Mouse (Mus musculus): ENCODE measurements around the gene Camkmt. TPM values are rescaled to one million over a fixed set of nuclear protein-coding genes. Genes with fewer than 3 reads are reported as not detected.

The Camkmt gene
- polyA plus RNA-seq, 1 experiment from 2014 or later = 13.1 TPM

GRCm38 (mm10) chr17:85271466-85272175 lies 181.3 kb downstream of the Camkmt start:
- no peak overlapping the region for H3K4me3 ChIP-seq (ENCODE audit: low read length)
- 85% methylated on average over 20 of the region's 20 CpGs for WGBS
- no peaks in the 10 kb centered on the region for H3K9me3 ChIP-seq (ENCODE audit: control insufficient read depth, low read length)
- no peaks in the 10 kb centered on the region for H3K27me3 ChIP-seq (ENCODE audit: control insufficient read depth, insufficient read depth, low read length)
- H3K4me2 ChIP-seq (replicated peaks; ENCODE audit: low read depth, low read length) = no peak overlapping the region
- ATAC-seq (ENCODE audit: low FRiP score, low TSS enrichment) = no peak
- no peaks in the 10 kb centered on the region for H3K36me3 ChIP-seq (ENCODE audit: control insufficient read depth, insufficient read depth, low read length)
- H3K9ac ChIP-seq (ENCODE audit: low read depth, low read length) = no peak overlapping the region
- H3K27ac ChIP-seq (ENCODE audit: low read depth, low read length) = no peak overlapping the region
- H3K4me1 ChIP-seq (ENCODE audit: control insufficient read depth, insufficient read depth, low read length) = no peaks in the 10 kb centered on the region

GRCm38 (mm10) chr17:85279720-85280119 lies 189.4 kb downstream of the Camkmt start:
- no peak overlapping the region for H3K9ac ChIP-seq (ENCODE audit: low read depth, low read length)
- no peak overlapping the region for H3K4me2 ChIP-seq (replicated peaks; ENCODE audit: low read depth, low read length)
- H3K27ac ChIP-seq (ENCODE audit: low read depth, low read length) = no peak overlapping the region
- no peak for ATAC-seq (ENCODE audit: low FRiP score, low TSS enrichment)
- H3K4me1 ChIP-seq (ENCODE audit: control insufficient read depth, insufficient read depth, low read length) = no peaks in the 10 kb centered on the region
- H3K27me3 ChIP-seq (ENCODE audit: control insufficient read depth, insufficient read depth, low read length) = no peaks in the 10 kb centered on the region
- H3K9me3 ChIP-seq (ENCODE audit: control insufficient read depth, low read length) = no peaks in the 10 kb centered on the region
- H3K4me3 ChIP-seq (ENCODE audit: low read length) = no peak overlapping the region
- H3K36me3 ChIP-seq (ENCODE audit: control insufficient read depth, insufficient read depth, low read length) = no peaks in the 10 kb centered on the region
- WGBS = 69% methylated on average over 7 of the region's 7 CpGs

GRCm38 (mm10) chr17:85282447-85282846 lies 192.1 kb downstream of the Camkmt start:
- H3K4me1 ChIP-seq (ENCODE audit: control insufficient read depth, insufficient read depth, low read length) = no peaks in the 10 kb centered on the region
- no peak overlapping the region for H3K4me2 ChIP-seq (replicated peaks; ENCODE audit: low read depth, low read length)
- H3K27ac ChIP-seq (ENCODE audit: low read depth, low read length) = no peak overlapping the region
- no peaks in the 10 kb centered on the region for H3K36me3 ChIP-seq (ENCODE audit: control insufficient read depth, insufficient read depth, low read length)
- no peak overlapping the region for H3K4me3 ChIP-seq (ENCODE audit: low read length)
- H3K27me3 ChIP-seq (ENCODE audit: control insufficient read depth, insufficient read depth, low read length) = no peaks in the 10 kb centered on the region
- no peak for ATAC-seq (ENCODE audit: low FRiP score, low TSS enrichment)
- H3K9ac ChIP-seq (ENCODE audit: low read depth, low read length) = no peak overlapping the region
- 67% methylated on average over 5 of the region's 5 CpGs for WGBS
- H3K9me3 ChIP-seq (ENCODE audit: control insufficient read depth, low read length) = no peaks in the 10 kb centered on the region

GRCm38 (mm10) chr17:85291154-85291553 lies 200.8 kb downstream of the Camkmt start:
- no peak for ATAC-seq (ENCODE audit: low FRiP score, low TSS enrichment)
- Histone ChIP-seq H3K9me3 (ENCODE audit: control insufficient read depth, low read length) (peaks cover 3% of the 10 kb centered on the region; the same call in 1 of the 2 replicates), H3K9ac (ENCODE audit: low read depth, low read length) (no peak overlapping the region), H3K36me3 (ENCODE audit: control insufficient read depth, insufficient read depth, low read length) (no peaks in the 10 kb centered on the region), H3K4me2 (replicated peaks; ENCODE audit: low read depth, low read length) (no peak overlapping the region), H3K4me1 (ENCODE audit: control insufficient read depth, insufficient read depth, low read length) (no peaks in the 10 kb centered on the region), H3K27me3 (ENCODE audit: control insufficient read depth, insufficient read depth, low read length) (no peaks in the 10 kb centered on the region), H3K4me3 (ENCODE audit: low read length) (no peak overlapping the region), H3K27ac (ENCODE audit: low read depth, low read length) (no peak overlapping the region)
- 94% methylated on average over 4 of the region's 4 CpGs for WGBS

- H3K27me3 ChIP-seq (ENCODE audit: control insufficient read depth, insufficient read depth, low read length) = no peaks in the 10 kb centered on the region
- H3K36me3 ChIP-seq (ENCODE audit: control insufficient read depth, insufficient read depth, low read length) = no peaks in the 10 kb centered on the region
- H3K9ac ChIP-seq (ENCODE audit: low read depth, low read length) = no peak overlapping the region
- no peak for ATAC-seq (ENCODE audit: low FRiP score, low TSS enrichment)
- no peaks in the 10 kb centered on the region for H3K4me1 ChIP-seq (ENCODE audit: control insufficient read depth, insufficient read depth, low read length)
- 98% methylated on average over 5 of the region's 5 CpGs for WGBS
- no peak overlapping the region for H3K27ac ChIP-seq (ENCODE audit: low read depth, low read length)
- H3K4me3 ChIP-seq (ENCODE audit: low read length) = no peak overlapping the region
- no peak overlapping the region for H3K4me2 ChIP-seq (replicated peaks; ENCODE audit: low read depth, low read length)
- peaks cover 3% of the 10 kb centered on the region; the same call in 1 of the 2 replicates for H3K9me3 ChIP-seq (ENCODE audit: control insufficient read depth, low read length)
Measured at GRCm38 (mm10) chr17:85291601-85292000, 201.2 kb downstream of the Camkmt start.

GRCm38 (mm10) chr17:85292276-85292675 lies 201.9 kb downstream of the Camkmt start:
- no peaks in the 10 kb centered on the region for H3K27me3 ChIP-seq (ENCODE audit: control insufficient read depth, insufficient read depth, low read length)
- H3K36me3 ChIP-seq (ENCODE audit: control insufficient read depth, insufficient read depth, low read length) = no peaks in the 10 kb centered on the region
- no peaks in the 10 kb centered on the region for H3K4me1 ChIP-seq (ENCODE audit: control insufficient read depth, insufficient read depth, low read length)
- 89% methylated on average over 6 of the region's 6 CpGs for WGBS
- no peak overlapping the region for H3K4me3 ChIP-seq (ENCODE audit: low read length)
- H3K27ac ChIP-seq (ENCODE audit: low read depth, low read length) = no peak overlapping the region
- no peak overlapping the region for H3K9ac ChIP-seq (ENCODE audit: low read depth, low read length)
- no peak overlapping the region for H3K4me2 ChIP-seq (replicated peaks; ENCODE audit: low read depth, low read length)
- no peak for ATAC-seq (ENCODE audit: low FRiP score, low TSS enrichment)
- peaks cover 3% of the 10 kb centered on the region; the same call in 1 of the 2 replicates for H3K9me3 ChIP-seq (ENCODE audit: control insufficient read depth, low read length)

GRCm38 (mm10) chr17:85303686-85304085 lies 213.3 kb downstream of the Camkmt start:
- Histone ChIP-seq H3K4me2 (replicated peaks; ENCODE audit: low read depth, low read length) (no peak overlapping the region), H3K4me3 (ENCODE audit: low read length) (no peak overlapping the region), H3K9me3 (ENCODE audit: control insufficient read depth, low read length) (no peaks in the 10 kb centered on the region), H3K27ac (ENCODE audit: low read depth, low read length) (no peak overlapping the region), H3K9ac (ENCODE audit: low read depth, low read length) (no peak overlapping the region), H3K36me3 (ENCODE audit: control insufficient read depth, insufficient read depth, low read length) (no peaks in the 10 kb centered on the region), H3K4me1 (ENCODE audit: control insufficient read depth, insufficient read depth, low read length) (no peaks in the 10 kb centered on the region), H3K27me3 (ENCODE audit: control insufficient read depth, insufficient read depth, low read length) (no peaks in the 10 kb centered on the region)
- no peak for ATAC-seq (ENCODE audit: low FRiP score, low TSS enrichment)
- WGBS = 96% methylated on average over 3 of the region's 3 CpGs

GRCm38 (mm10) chr17:85308566-85308965 lies 218.2 kb downstream of the Camkmt start:
- no peak overlapping the region for H3K9ac ChIP-seq (ENCODE audit: low read depth, low read length)
- H3K4me1 ChIP-seq (ENCODE audit: control insufficient read depth, insufficient read depth, low read length) = no peaks in the 10 kb centered on the region
- WGBS = 84% methylated on average over 7 of the region's 7 CpGs
- H3K9me3 ChIP-seq (ENCODE audit: control insufficient read depth, low read length) = no peaks in the 10 kb centered on the region
- no peak overlapping the region for H3K27ac ChIP-seq (ENCODE audit: low read depth, low read length)
- ATAC-seq (ENCODE audit: low FRiP score, low TSS enrichment) = no peak
- no peak overlapping the region for H3K4me2 ChIP-seq (replicated peaks; ENCODE audit: low read depth, low read length)
- no peaks in the 10 kb centered on the region for H3K36me3 ChIP-seq (ENCODE audit: control insufficient read depth, insufficient read depth, low read length)
- no peak overlapping the region for H3K4me3 ChIP-seq (ENCODE audit: low read length)
- no peaks in the 10 kb centered on the region for H3K27me3 ChIP-seq (ENCODE audit: control insufficient read depth, insufficient read depth, low read length)

- Histone ChIP-seq H3K36me3 (ENCODE audit: control insufficient read depth, insufficient read depth, low read length) (no peaks in the 10 kb centered on the region), H3K4me3 (ENCODE audit: low read length) (no peak overlapping the region), H3K4me1 (ENCODE audit: control insufficient read depth, insufficient read depth, low read length) (no peaks in the 10 kb centered on the region), H3K9me3 (ENCODE audit: control insufficient read depth, low read length) (no peaks in the 10 kb centered on the region), H3K4me2 (replicated peaks; ENCODE audit: low read depth, low read length) (no peak overlapping the region), H3K9ac (ENCODE audit: low read depth, low read length) (no peak overlapping the region), H3K27me3 (ENCODE audit: control insufficient read depth, insufficient read depth, low read length) (no peaks in the 10 kb centered on the region), H3K27ac (ENCODE audit: low read depth, low read length) (no peak overlapping the region)
- no peak for ATAC-seq (ENCODE audit: low FRiP score, low TSS enrichment)
- WGBS = 95% methylated on average over 10 of the region's 10 CpGs
Measured at GRCm38 (mm10) chr17:85309046-85309445, 218.7 kb downstream of the Camkmt start.
